Mouse (Mus musculus): ENCODE results near the gene Creld2. TPM values are rescaled to one million over a fixed set of nuclear protein-coding genes. Genes with fewer than 3 reads are reported as not detected.

Creld2 gene
- polyA plus RNA-seq, 1 experiment from 2014 or later = 63.6 TPM

- DNase-seq (ENCODE audit: low spot score) = peak; percentile 85
These were observed 9.6 kb downstream of the Creld2 start for GRCm38 (mm10) chr15:88828800-88829705.

- DNase-seq (ENCODE audit: low spot score) = no peak
These were observed 10.5 kb downstream of the Creld2 start for GRCm38 (mm10) chr15:88829791-88830440.

GRCm38 (mm10) chr15:88830696-88831095, 11.2 kb downstream of the Creld2 start:
- no peak for DNase-seq (ENCODE audit: low spot score)

- no peak for DNase-seq (ENCODE audit: low spot score)
These were observed 12.0 kb downstream of the Creld2 start for GRCm38 (mm10) chr15:88831482-88831881.

GRCm38 (mm10) chr15:88832536-88832935, 13.1 kb downstream of the Creld2 start:
- no peak for DNase-seq (ENCODE audit: low spot score)

GRCm38 (mm10) chr15:88836031-88836430, 16.6 kb downstream of the Creld2 start:
- no peak for DNase-seq (ENCODE audit: low spot score)

GRCm38 (mm10) chr15:88836571-88836970, 17.1 kb downstream of the Creld2 start:
- no peak for DNase-seq (ENCODE audit: low spot score)

- peak; percentile 24 for DNase-seq (ENCODE audit: low spot score)
These were observed 17.9 kb downstream of the Creld2 start for GRCm38 (mm10) chr15:88837199-88837932.

GRCm38 (mm10) chr15:88837977-88838376, 18.5 kb downstream of the Creld2 start:
- DNase-seq (ENCODE audit: low spot score) = no peak

- DNase-seq (ENCODE audit: low spot score) = no peak
These were observed 19.8 kb downstream of the Creld2 start for GRCm38 (mm10) chr15:88839271-88839670.

GRCm38 (mm10) chr15:88840126-88840525, 20.7 kb downstream of the Creld2 start:
- no peak for DNase-seq (ENCODE audit: low spot score)

- no peak for DNase-seq (ENCODE audit: low spot score)
These were observed 21.7 kb downstream of the Creld2 start for GRCm38 (mm10) chr15:88841160-88841559.

- DNase-seq (ENCODE audit: low spot score) = no peak
These were observed 22.3 kb downstream of the Creld2 start for GRCm38 (mm10) chr15:88841580-88842299.

- DNase-seq (ENCODE audit: low spot score) = no peak
These were observed 22.8 kb downstream of the Creld2 start for GRCm38 (mm10) chr15:88842300-88842673.

GRCm38 (mm10) chr15:88843486-88844097, 24.1 kb downstream of the Creld2 start:
- peak; percentile 49 for DNase-seq (ENCODE audit: low spot score)

- DNase-seq (ENCODE audit: low spot score) = no peak
These were observed 25.5 kb downstream of the Creld2 start for GRCm38 (mm10) chr15:88844966-88845365.

GRCm38 (mm10) chr15:88848661-88849060, 29.2 kb downstream of the Creld2 start:
- no peak for DNase-seq (ENCODE audit: low spot score)

GRCm38 (mm10) chr15:88849621-88850020, 30.2 kb downstream of the Creld2 start:
- DNase-seq (ENCODE audit: low spot score) = no peak

- DNase-seq (ENCODE audit: low spot score) = no peak
These were observed 30.8 kb downstream of the Creld2 start for GRCm38 (mm10) chr15:88850146-88850826.

GRCm38 (mm10) chr15:88851076-88851475, 31.6 kb downstream of the Creld2 start:
- DNase-seq (ENCODE audit: low spot score) = no peak
